Mouse (Mus musculus) right cerebral cortex, adult 18-20 months (tissue): Measurements from ENCODE around the gene Cux2.

Experiments
- DNase-seq: peaks from one replicate; pipeline ENCODE4 v3.0.0; 2022; ENCODE audit warnings: mixed read lengths

The Cux2 gene

GRCm38 (mm10) chr5:121815067-121815466 lies 234.8 kb downstream of the Cux2 start:
- DNase-seq: peak; percentile 65

- no peak for DNase-seq
These were observed 236.2 kb downstream of the Cux2 start for GRCm38 (mm10) chr5:121813744-121814143.

GRCm38 (mm10) chr5:121812526-121813243 lies 237.2 kb downstream of the Cux2 start:
- DNase-seq: no peak

GRCm38 (mm10) chr5:121811485-121811931 lies 238.4 kb downstream of the Cux2 start:
- DNase-seq: no peak

GRCm38 (mm10) chr5:121810331-121811151 lies 239.4 kb downstream of the Cux2 start:
- no peak for DNase-seq

- no peak for DNase-seq
These were observed 240.2 kb downstream of the Cux2 start for GRCm38 (mm10) chr5:121809667-121810224.

- no peak for DNase-seq
These were observed 241.7 kb downstream of the Cux2 start for GRCm38 (mm10) chr5:121808202-121808601.

- no peak for DNase-seq
These were observed 242.7 kb downstream of the Cux2 start for GRCm38 (mm10) chr5:121807186-121807585.
